Comparison of ENCODE assay signal across 14 mouse cellular contexts in genomic region chr9:97953746-97954359, GRCm38 (mm10).
"Had no signal": no experiment of that assay in that cellular context is flagged by ENCODE, and none has a peak within 500 bp of the region (broad histone marks: within the 10 kb centered on the region; RNA-seq: fewer than 3 reads in every experiment).

No protein-coding gene starts in this region.

- DNase-seq: kidney, adult 8-10 months; kidney, postnatal 25 days; liver; liver, embryonic 13.5 days; liver, postnatal 0 days; retina, postnatal 1 day; right cerebral cortex, postnatal 14 days; thymus, postnatal 4 days had no signal

- H3K27me3 ChIP-seq: limb, embryonic 12.5 days; liver, embryonic 13.5 days; midbrain, embryonic 12.5 days; neural tube, embryonic 13.5 days had no signal

- H3K9ac ChIP-seq: limb, embryonic 12.5 days; liver, embryonic 13.5 days; liver, postnatal 0 days; midbrain, embryonic 12.5 days; neural tube, embryonic 13.5 days had no signal

- H3K9me3 ChIP-seq: limb, embryonic 12.5 days; liver, embryonic 13.5 days; midbrain, embryonic 12.5 days; neural tube, embryonic 13.5 days had no signal

- H3K4me3 ChIP-seq: limb, embryonic 12.5 days; liver, embryonic 13.5 days; midbrain, embryonic 12.5 days; neural tube, embryonic 13.5 days had no signal

- H3K4me1 ChIP-seq: limb, embryonic 12.5 days; liver, embryonic 13.5 days; midbrain, embryonic 12.5 days had no signal

- H3K36me3 ChIP-seq: limb, embryonic 12.5 days; liver, embryonic 13.5 days; midbrain, embryonic 12.5 days; neural tube, embryonic 13.5 days had no signal

- H3K4me2 ChIP-seq: limb, embryonic 12.5 days; liver, embryonic 13.5 days; midbrain, embryonic 12.5 days; neural tube, embryonic 13.5 days had no signal

- H3K27ac ChIP-seq: limb, embryonic 12.5 days; liver, embryonic 13.5 days; midbrain, embryonic 12.5 days; neural tube, embryonic 13.5 days had no signal

- ATAC-seq: inflammation-experienced regulatory T-cells, adult 6 months; intestine, postnatal 0 days; liver, postnatal 0 days; midbrain, embryonic 16.5 days had no signal
